Mouse (Mus musculus): ENCODE measurements around the gene Gas6.

Gene Gas6

DNA sequence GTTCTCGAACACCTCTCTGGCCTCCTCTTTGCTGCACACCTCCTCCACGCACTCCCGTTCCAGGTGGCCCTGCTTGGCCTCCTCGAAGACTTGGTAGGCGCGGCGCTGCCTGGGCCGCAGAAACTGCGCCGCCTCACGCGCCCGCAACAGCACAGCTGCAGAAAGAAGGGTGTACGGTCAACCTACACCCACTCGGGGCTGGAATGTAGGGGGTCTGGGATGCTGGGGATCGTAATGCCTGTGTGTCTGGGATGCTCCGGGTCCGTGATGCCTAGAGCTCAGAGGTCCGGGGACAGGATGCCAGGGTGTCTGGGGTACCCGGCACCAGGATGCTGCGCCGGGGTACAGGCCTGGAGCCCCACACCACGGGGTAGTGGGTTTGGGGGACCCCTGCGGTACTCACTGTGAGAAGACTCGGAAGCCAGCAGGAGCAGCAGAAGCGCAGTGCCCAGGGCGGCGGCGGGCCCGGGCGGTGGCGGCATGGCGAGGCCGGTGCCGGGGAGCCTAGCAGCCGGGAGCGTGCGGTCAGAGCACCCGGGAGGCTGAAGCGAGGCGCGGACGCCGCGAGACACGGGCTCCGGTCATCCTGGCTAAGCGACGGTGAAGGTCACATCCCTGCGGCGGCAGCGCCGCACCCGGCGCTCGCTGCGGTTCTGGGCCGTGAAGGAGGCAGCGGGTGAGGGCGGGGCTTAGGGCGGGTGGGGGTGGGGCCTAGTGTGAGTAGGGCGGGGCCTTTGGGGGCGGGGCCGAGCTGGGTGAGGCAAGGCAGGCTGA, at the start of gene Gas6:
Gas6 (minus strand) TSS at position 633 of the 774 bp plus-strand sequence.
- DNase-seq, result peak; percentile 87

DNA sequence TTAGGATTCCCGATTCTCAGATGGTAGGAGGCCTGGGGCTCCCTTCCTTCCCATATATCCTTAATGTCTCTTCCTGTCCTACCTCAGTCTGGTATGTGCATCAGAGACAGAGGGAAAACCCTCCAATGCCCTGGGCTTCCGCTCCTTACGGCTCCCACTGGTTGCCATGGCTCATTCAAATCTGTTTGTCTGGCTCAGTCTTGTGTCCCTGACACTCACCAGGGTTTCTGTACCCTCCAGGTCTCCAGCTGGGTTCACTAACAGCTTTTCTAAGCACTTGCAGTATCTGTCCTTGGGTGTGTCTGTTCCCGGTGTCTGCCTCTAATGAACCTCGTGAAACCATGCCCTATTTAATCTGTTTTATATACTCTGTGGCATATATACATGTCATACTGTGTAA, 47.2 kb upstream of the Gas6 start:
- no peak for DNase-seq

DNA sequence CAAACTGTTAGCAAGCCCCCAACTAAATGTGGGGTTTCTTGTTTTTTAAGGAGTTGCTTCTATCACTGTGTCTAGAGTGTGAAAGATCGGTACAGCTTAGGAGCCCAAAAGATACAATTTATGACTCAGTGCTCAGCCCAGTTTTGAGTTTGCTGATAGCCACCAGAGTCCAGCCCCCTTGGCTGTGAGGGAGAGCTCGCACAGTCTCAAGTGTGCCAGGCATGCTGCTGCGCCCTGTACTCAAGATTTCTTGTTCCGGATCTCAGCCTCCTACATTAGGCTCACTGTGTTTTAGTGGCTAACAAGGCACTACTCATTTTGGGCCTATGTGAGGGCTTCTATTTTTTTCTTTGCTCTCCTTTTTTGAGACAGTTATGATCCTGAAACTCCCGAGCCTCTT, 45.8 kb upstream of the Gas6 start:
- no peak for DNase-seq

DNA sequence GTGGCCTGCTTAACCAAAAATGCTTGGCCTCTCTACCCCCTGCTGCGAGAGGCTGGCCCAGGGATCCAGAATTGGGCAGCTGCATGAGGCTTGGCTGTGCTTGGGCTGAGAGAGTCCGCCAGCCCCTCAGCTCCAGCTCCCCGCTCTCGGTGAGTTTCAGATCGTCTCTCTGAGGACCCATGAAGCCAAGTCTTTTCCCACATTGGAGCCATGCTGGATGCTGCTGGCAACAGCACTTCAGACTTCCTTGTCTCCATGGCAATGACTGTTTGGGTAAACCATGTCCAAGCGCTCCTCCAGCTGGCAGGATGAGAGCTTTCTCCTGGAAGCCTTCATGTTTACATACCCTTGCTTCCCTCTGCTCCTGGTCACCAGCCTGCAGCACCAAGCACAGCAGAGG, 44.5 kb upstream of the Gas6 start:
- DNase-seq, result peak; percentile 44

DNA sequence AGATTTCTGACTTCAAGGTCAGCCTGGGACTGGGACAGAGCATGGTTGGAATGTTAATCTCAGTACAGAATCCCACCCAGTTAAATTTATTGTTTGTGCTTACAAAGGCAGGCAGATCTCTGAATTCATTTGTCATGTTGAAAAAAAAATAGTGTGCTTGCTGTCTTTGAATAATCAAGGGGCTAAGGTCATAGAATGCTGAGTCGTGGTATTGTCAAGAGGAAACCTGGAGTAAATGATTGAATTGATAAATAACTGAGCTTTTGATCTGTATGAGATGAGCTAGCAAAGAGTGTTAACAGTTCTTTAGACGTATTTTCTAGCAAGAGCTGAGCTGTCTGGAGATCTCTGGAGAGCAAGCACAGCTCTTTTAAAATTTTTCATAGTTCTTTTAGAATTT, 42.8 kb upstream of the Gas6 start:
- no peak for DNase-seq

DNA sequence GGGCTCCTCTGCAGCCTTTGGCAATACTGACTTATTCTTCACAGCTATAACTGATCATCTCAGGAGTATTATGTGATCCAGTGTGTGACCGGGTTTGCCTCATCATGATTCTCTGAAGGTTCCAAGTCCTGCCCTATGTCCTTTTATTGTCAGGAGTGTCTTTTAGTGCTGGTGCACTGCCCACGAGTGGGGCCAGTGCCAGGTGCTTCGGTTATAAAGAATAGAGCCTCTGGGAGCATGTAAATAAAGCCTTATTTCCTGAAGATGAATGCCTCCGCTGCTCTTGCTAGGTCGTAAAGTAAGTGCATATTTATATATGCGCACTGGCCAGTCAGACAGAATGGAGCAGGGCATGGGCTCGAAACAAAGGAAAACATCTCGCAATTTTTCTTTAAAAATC, 38.8 kb upstream of the Gas6 start:
- no peak for DNase-seq

DNA sequence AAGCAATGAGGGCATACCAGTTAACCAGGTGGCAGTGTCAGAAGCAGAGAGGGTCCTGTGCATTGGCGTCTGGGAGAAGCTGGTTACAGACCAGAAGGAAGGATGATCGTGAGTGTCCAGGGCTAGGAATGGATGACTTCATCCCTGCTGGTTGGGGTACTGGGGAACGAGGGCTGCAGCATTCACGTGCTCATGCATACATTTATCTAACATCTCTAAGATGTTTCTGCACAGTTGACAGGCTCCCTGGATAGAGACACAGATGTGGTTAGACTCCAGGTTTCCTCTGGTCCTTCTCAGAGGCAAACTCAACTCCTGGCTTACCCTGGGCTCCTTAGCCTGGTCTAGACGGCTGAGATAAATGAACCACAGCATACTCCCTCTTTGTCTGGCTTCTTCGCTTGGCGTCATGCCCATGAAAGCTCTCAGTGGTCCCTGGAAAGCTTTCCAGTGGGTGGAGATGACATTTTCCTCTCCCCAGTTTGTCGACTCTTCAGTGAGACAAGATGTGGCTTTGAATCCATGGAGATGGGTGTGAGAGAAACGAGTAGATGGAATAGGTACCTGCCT, 37.4 kb upstream of the Gas6 start:
- no peak for DNase-seq

DNA sequence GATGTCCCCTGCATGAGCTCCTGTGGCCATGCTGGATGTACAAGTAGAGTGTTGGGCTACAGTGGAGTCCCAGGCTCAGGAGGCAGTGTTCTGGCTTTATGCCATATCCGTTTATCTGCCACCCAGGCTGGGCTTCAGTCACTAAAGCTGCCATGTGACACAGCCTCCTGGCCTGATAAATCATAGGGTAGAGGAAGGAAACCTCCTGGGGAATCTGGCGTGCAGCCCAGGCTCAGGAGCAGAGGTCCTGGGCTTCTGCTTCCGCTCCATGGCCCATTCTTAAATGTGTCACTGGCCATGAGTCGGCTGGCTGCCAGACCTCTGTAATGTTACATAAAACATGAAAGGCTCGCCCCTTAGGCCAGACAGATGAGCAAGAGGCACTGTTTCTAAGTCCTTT, 36.7 kb upstream of the Gas6 start:
- peak; percentile 98 for DNase-seq

DNA sequence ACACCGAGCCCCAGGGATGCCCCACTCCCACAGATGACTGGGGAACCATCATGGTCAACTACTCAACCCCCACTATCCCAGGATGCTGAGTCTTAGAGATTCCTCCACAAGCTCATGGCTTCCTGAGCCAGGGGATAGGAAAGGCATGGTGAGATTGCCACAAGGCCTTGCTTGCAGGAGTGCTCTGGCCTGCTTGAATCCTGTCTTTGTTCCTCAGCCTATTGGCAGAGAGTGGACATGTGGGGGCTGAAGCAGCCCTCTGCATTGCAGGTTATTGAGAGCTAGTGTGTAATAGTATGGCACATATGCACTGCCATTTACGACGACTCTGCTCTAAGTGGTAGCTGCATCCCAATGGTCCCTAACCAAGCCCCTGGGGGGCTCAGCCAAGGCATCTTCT, 36.1 kb upstream of the Gas6 start:
- no peak for DNase-seq

DNA sequence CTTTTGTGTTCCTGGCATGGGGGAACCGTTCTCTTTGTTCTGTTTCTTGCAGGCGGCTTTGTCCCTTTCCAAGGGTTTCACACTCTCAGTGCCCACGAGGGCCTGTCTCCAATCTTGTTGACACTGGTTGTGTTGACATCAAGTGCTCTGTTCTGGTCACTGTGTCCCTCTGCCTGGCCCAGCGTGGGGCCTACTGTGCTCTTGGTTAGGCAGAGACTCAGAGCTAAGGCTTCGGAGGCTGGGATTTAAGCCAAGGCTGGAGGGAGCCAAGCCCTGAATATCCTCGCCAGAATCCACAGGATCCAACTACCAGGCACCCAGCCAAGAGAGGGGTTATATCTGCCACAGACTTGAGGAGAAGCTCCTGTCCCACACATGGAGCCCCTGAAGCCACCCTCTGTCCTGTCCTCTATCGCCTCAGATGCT, 35.6 kb upstream of the Gas6 start:
- peak; percentile 93 for DNase-seq

DNA sequence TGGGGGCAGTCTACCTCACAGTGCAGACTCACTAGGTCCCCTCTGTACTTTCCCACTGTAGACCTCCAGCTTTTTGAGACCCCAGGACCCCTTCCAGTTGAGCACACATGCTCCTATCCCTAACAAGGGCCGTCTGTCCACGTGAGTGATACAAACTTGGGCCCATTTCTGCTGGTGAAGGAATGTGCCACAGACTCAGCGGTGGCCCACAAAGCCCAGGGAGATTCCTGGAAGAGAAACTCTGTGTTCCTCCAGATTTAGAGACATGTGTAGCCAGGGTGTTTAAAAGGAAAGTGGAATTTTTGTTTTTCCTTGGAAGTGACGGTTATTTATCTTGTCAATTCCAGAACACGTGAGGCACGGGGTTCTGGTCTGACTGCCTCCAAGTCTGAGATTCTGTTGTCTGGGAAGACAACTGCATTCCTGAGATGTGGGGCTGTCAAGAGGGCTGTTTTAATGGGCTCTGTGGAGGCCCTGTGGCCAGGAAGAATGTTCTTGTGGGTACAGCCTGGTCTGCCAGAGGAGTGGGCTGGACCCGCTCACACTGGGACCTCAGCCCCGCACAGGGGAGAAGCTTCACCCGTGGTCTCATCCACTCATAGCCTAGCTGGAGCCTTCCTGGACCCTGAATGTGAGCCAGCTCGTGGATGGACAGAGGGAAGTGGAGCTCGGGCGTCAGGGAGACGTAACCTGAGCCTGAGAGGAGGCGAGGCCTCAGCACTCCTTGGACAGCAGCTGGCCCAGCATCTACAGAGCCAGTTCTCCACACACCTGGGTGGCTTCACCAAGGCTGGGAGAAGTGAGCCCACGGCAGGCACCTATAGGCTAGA, 34.9 kb upstream of the Gas6 start:
- no peak for DNase-seq

DNA sequence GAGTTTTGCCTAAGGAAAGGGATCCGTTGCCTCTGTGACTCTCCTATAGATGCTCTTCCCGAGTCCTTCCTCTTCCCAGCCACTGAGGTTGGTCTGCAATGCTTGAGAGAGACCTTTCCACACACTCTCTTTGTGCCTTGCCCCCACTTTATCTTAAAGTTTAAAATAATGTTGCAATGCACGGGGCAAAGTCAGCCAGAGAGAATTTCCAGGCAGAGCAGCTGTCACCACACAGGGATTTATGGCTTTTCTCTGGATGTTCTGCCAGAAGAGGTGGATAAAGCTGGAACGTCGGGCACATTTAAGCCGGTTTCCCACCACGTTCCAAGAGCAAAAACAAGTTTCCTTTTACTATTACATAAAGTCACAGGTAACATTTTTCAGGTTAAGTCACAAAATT, 27.1 kb upstream of the Gas6 start:
- DNase-seq, result no peak

DNA sequence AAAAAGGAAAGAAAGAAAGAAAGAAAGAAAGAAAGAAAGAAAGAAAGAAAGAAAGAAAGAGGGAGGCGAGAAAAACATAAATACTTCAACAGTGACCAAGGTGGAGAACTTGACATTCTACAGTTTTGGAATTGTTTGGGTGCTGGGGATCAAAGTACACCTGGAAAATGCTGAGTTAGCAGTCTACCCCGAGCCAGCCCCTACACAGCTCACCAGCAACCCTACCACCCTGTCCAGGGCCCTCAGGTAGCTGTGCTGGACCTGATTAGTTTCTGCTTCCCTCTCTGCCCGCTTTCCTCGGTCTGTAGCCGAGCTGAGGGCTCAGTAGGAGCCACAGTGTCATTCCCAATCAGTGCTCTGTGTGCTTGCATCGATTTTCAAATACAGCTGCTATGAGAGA, 26.1 kb upstream of the Gas6 start:
- DNase-seq, result no peak

DNA sequence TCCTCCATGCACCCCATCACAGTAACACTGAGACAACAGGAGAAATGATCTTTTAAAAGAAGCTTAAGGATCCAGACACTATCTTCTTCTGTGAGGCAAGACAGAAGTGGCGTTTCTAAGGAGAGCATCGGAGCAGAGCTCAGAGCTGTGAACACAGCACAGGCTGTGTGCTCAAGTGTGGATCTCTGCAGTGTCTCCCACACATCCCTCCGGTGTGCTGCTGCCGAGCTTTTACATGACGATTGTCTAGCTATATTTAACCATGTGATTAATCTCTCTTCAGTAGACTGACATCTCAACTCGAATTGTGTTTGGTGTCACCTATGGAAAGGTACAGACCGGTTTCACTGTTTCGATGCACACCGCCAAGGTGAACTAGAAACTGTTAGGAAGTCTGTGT, 25.2 kb upstream of the Gas6 start:
- DNase-seq, result no peak

DNA sequence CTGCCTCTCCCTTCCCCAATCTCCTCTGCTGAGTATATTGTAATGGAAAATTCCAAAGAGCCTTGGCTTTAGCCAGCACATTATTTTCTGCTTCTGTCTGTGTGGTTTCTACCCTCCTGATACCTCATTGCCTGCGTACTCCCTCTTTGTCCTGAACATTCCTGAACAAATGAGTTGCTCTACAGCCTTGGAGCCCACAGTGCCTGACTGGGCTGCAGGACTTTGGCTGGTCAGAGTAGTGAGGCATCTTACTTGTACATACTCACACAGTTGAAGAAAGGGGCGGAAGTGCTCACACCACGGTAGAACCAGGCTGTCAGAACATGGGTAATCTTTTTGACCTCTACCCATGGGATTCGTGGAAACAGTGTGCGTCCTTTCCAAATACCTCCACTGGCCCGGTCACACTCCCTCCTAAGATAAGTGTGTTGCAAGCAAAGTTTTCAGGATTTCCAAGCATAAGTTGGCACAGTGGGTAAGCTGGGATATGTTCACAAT, 23.0 kb upstream of the Gas6 start:
- no peak for DNase-seq

DNA sequence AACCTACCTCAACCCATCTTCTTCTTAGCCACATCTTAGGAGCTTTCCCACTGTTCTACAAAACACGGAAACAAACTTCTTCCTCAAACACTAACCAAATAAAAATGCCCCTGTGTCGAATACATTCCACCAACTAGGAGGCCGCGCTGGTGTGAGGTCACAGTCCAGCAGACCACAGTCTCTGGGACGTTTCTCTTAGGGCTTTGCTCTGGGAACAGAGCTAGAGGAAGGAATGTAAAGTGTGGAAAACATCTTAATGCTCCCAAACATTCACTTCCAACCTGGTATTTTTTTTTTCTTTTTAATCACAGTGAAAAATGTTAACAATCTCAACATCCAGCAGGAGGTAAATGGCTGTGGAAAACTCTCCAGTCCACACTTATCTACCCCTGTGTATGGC, 22.4 kb upstream of the Gas6 start:
- DNase-seq, result peak; percentile 49

DNA sequence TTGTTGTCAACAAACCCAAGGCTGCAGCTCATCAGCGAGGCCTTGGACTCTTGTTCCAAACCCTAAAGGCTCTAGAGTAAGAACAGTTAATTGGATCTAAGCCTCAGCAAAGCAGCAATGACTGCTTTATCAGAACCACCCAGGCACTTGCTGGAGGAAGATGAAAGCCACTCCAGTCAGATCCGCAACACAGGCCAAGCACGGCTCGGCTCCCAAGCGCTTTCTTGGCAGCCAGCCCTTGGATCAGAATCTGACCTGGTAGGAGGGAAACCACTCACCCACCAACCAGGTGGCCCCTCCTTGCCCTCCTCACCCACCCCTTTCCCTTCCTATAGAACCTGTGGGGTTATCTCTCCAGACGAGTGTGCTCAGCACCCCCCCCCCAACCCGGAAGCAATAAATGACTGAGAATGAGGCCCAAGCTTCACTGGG, 21.7 kb upstream of the Gas6 start:
- peak; percentile 77 for DNase-seq

DNA sequence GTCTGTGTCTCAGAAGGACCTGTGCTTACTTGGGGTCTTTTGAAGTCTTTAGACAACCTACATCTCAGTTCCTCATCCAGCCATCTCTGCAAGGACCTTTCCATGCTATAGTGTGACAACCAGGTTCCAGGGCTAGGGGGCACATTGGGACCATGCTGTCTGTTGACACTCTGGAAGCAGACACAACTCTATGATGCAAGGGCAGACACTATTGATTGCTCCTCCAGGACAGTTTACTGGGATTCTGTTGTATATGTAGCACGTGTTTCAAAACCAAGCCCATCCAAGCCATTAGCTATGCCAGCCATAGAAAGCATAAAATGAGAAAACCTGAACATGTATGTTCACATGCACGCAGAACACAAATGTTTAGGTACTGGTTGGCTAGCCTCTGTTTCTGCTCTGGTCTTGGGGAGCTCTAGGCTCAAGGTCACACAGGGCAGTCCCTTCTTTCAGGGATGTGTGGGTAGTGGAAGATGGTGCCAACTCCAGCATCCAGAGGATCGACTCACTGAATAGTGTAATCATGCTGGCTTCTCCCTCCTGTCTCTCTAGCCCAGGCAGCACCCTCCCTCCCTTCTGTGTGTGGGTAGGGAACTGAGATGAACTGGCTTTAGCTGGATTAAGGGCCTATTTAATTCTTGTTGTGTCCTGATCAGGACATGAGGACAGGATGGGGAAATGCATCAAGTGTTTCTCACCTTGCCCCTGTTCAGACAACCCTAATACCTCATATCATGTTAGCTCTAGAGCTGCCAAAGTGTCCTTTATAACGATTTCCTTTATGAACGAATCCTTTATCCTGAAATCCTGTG, 19.5 kb upstream of the Gas6 start:
- DNase-seq, result no peak

DNA sequence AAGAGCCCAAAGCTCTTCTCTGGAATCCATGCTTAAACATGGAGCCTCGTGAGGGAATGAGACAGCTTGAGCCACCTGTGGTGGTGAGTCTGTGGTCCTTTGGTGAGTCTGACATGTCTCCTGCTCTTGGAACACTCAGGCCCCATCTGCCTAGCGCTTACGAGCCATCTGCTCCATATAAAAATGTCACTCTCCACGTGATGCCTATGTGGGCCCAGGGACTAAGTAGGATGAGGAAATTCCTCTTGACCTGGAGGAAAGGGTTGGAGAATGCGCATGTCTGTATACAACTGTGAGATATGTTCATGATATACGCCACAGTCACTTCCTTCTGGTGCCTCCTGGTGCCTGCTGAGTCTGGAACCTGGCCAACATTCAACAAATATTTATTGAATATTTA, 18.4 kb upstream of the Gas6 start:
- no peak for DNase-seq

DNA sequence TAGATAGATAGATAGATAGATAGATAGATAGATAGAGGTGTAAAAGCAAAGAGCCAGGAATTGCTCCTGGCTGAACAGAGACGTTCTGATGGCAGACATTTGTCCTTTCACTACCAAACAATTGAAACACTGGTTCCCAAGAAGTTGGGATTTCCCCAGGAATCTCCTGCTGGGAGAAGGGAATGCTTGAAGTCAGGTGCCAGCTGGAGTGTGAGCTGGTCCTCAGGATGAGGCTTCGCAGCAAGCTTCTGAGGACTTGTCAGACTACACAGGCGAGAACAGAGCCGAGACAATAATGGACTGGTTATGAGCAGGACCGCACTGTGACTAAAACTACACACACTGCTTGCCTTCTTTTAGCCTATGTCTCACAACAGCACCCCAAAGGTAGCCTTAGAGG, 17.7 kb upstream of the Gas6 start:
- no peak for DNase-seq

DNA sequence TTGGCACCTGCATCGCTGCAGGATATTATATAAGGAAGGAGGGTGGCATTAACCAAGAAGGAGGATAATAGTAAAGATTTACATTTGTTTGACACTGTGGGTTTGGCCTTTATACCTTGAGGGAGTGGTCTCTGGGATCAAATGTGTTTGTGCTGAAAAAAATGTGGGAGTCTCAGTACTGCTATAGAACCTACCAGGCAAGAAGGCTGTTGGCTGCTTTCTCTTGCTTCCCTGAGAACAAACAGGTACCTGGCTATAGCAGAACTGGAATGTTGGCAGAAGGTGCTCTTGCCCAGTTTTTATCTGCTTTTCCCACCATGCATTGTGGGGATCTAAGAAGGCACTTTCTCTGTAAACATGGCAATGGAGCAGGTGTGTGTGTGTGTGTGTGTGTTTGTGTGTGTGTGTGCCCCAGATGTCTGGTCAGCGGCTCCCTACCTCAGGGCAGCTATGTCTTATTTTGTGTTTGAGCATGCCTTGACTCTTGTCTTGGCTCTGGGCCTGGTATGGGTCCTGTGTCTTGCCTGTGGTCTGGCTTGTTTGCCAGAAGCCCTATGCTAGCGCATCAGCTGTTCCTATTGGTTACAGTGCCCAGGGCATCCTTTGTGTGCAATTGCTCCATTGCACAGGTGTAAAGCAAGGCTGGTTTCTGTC, 13.1 kb upstream of the Gas6 start:
- no peak for DNase-seq

DNA sequence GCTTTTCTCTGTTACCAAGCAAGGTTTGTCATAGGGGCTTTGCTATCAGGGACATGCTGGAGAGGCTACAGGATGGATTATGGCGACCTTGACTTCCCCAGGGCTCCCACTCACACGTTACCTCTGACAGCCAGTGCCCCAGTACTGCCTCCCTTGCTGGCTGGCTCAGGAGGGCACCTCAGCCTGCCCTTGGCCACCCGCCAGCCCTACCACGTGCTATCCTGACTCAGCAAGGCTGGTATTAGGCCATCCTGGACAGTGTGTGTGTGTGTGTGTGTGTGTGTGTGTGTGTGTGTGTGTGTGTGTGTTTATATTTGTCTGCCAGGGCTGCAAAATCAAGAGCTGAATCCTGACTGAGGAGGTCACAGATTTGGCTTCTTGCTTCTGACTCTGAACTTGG, 12.6 kb upstream of the Gas6 start:
- peak; percentile 95 for DNase-seq
